Mouse (Mus musculus) C2C12 (cell line): ENCODE measurements at regions not wholly inside any gene's neighbourhood (a gene's known extent, or its start where the extent isn't known, plus 50 kb on each side); places are given as distances from the start of the nearest gene placed in this dataset.

Experiments used
- CTCF ChIP-seq: IDR thresholded peaks from one replicate; pipeline ENCODE4 v1.5.1; 2011; ENCODE audit not compliant: control insufficient read depth, insufficient read depth, insufficient read length
- USF1 ChIP-seq: IDR thresholded peaks from one replicate; pipeline ENCODE4 v1.6.1; 2011; ENCODE audit warnings: low read depth, mild to moderate bottlenecking, control low read depth, moderate library complexity

DNA sequence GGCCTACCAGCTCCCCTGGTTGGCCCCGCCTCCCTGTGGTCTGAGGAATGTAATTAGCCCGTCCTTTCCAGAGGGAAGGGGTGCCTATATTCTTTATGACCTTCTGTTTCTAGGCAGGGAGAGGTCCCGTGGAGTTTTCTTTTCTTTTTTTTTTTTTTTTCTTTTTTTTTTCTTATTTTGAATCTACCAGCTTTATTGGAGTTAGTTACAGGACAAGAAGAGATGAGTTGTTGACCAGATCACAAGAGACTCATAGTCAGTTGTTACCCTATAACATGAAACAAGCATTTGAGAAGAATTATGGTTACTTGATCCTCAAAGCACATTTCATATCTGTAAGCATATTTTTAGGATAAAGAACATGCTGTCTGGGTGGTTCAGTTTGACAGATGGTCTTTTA is 429.8 kb downstream of the Ofcc1 start:
- TF ChIP-seq CTCF (no peak), USF1 (no peak)
